10 mouse cellular contexts compared by ENCODE assay signal in the genomic region with DNA sequence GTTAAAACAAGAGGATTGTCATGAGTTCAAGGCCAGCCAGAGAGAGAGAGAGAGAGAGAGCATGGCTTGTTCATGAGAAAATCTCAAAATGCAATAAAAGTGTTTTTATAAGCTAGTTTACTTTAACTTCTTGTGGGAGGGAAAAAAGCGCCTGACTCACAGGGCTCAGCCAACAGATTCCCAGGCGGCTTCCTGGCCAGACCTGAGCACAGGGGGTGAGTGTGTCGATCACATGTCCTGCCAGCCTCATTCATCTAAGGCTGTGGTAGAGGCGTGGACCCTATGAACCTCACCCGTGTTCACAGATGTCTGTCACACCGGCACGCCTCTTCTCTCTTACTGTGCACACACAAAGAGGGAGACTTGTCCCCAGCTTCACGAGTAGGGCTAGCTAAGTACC.
DNase-seq lines count a peak whose midpoint lies in the region; ATAC-seq and TF ChIP-seq lines count a peak whose summit lies in the region.
"Had no signal": no experiment of that assay in that cellular context is flagged by ENCODE, and none has a peak within 500 bp of the region (broad histone marks: within the 10 kb centered on the region; RNA-seq: fewer than 3 reads in every experiment).

No protein-coding gene starts in this region.

- H3K27ac ChIP-seq in hindbrain, embryonic 10.5 days: peak overlapping the region; percentile 78
- H3K27ac ChIP-seq in hindbrain, postnatal 0 days: no peak overlapping the region
- H3K27ac ChIP-seq in limb, embryonic 14.5 days (replicated peaks; ENCODE audit: low read depth, low read length): peak overlapping the region; percentile 10; the same call in 1 of the 2 replicates

- peaks cover 43% of the 10 kb centered on the region for H3K4me1 ChIP-seq in hindbrain, embryonic 10.5 days (replicated peaks)
- H3K4me1 ChIP-seq in hindbrain, postnatal 0 days (ENCODE audit: insufficient read depth, low read length): 0 out of 2 replicates have a peak, but pooled peaks cover under 1% of the 10 kb centered on the region
- H3K4me1 ChIP-seq in limb, embryonic 14.5 days (ENCODE audit: control insufficient read depth, insufficient read depth, low read length): peaks cover 12% of the 10 kb centered on the region

- TF ChIP-seq POLR2A in limb, embryonic 14.5 days (IDR thresholded peaks at IDR 0.05; ENCODE audit: borderline replicate concordance, extremely low read depth, insufficient read depth, insufficient read length): no peak

- H3K4me2 ChIP-seq in hindbrain, postnatal 0 days (ENCODE audit: low read depth, low read length): no peak overlapping the region
- H3K4me2 ChIP-seq in limb, embryonic 14.5 days (replicated peaks; ENCODE audit: low read depth, low read length, severe bottlenecking): no peak overlapping the region
- H3K4me2 ChIP-seq: hindbrain, embryonic 12.5 days had no signal

- 83% methylated on average over 8 of the region's 8 CpGs for WGBS in hindbrain, embryonic 10.5 days
- WGBS in hindbrain, postnatal 0 days: 72% methylated on average over 8 of the region's 8 CpGs
- WGBS in limb, embryonic 14.5 days: 56% methylated on average over 8 of the region's 8 CpGs

- TF ChIP-seq CTCF in hindbrain, postnatal 0 days (IDR thresholded peaks at IDR 0.05; ENCODE audit: low read depth): no peak

- no peaks in the 10 kb centered on the region for H3K27me3 ChIP-seq in hindbrain, embryonic 10.5 days (ENCODE audit: insufficient read depth, poor library complexity, severe bottlenecking)
- no peaks in the 10 kb centered on the region for H3K27me3 ChIP-seq in hindbrain, postnatal 0 days (ENCODE audit: insufficient read depth, low read length)
- H3K27me3 ChIP-seq in limb, embryonic 14.5 days (ENCODE audit: control insufficient read depth, insufficient read depth, low read length): no peaks in the 10 kb centered on the region

- H3K9ac ChIP-seq in hindbrain, postnatal 0 days (replicated peaks; ENCODE audit: low read length): no peak overlapping the region
- H3K9ac ChIP-seq in limb, embryonic 14.5 days (ENCODE audit: low read depth, low read length, severe bottlenecking): no peak overlapping the region
- H3K9ac ChIP-seq: hindbrain, embryonic 12.5 days had no signal

- no peak for ATAC-seq in hindbrain, postnatal 0 days
- no peak for ATAC-seq in limb, embryonic 14.5 days (ENCODE audit: low FRiP score, low read depth)
- ATAC-seq in megakaryocyte-erythroid progenitor cell, adult 5-6 weeks (replicated peaks; ENCODE audit: low FRiP score, low TSS enrichment, poor library complexity, severe bottlenecking): no peak
- ATAC-seq in CD4-positive, CD25-positive, alpha-beta regulatory T cell, adult 4 months: no peak

- no peaks in the 10 kb centered on the region for H3K9me3 ChIP-seq in hindbrain, embryonic 10.5 days
- H3K9me3 ChIP-seq in hindbrain, postnatal 0 days (ENCODE audit: low read length): no peaks in the 10 kb centered on the region
- H3K9me3 ChIP-seq in limb, embryonic 14.5 days (ENCODE audit: control insufficient read depth, low read length): no peaks in the 10 kb centered on the region
- H3K9me3 ChIP-seq: hindbrain, embryonic 12.5 days had no signal

- H3K36me3 ChIP-seq in hindbrain, embryonic 10.5 days: 0 out of 2 replicates have a peak, but pooled peaks cover 13% of the 10 kb centered on the region
- no peaks in the 10 kb centered on the region for H3K36me3 ChIP-seq in hindbrain, postnatal 0 days (ENCODE audit: insufficient read depth, low read length)
- H3K36me3 ChIP-seq in limb, embryonic 14.5 days (ENCODE audit: control insufficient read depth, insufficient read depth, low read length): peaks cover 7% of the 10 kb centered on the region
- H3K36me3 ChIP-seq: hindbrain, embryonic 12.5 days had no signal

- H3K4me3 ChIP-seq in hindbrain, embryonic 10.5 days: no peak overlapping the region
- no peak overlapping the region for H3K4me3 ChIP-seq in hindbrain, postnatal 0 days (ENCODE audit: low read length)
- no peak overlapping the region for H3K4me3 ChIP-seq in limb, embryonic 14.5 days (replicated peaks; ENCODE audit: low read length)
- H3K4me3 ChIP-seq: hindbrain, embryonic 12.5 days had no signal

- DNase-seq in hindbrain, embryonic 10.5 days (ENCODE audit: low spot score): no peak
- DNase-seq in hindbrain, postnatal 0 days (ENCODE audit: low spot score): no peak
- DNase-seq in adipocyte (ENCODE audit: low spot score): peak; percentile 52
- DNase-seq in fibroblast of lung, adult 2 months (ENCODE audit: low read depth): peak; percentile 98
- no peak for DNase-seq in limb, embryonic 14.5 days (ENCODE audit: low spot score)
- DNase-seq: right cerebral cortex, adult 18-20 months; thymus, postnatal 14 days had no signal

Comparison
In these comparisons a context has a peak if more than half of its experiments do, and no peak if none do; other contexts are left out.
1. DNase-seq: peak in adipocyte (single experiment) and fibroblast of lung, adult 2 months (single experiment); none in hindbrain, embryonic 10.5 days (single experiment), hindbrain, postnatal 0 days (single experiment) and limb, embryonic 14.5 days (single experiment).